Comparison of ENCODE assay signal across 8 mouse cellular contexts in genomic region chr14:24655580-24655979, GRCm38 (mm10).
DNase-seq lines count a peak whose midpoint lies in the region; ATAC-seq lines count a peak whose summit lies in the region.

No protein-coding gene starts in this region.

- H3K27ac ChIP-seq in midbrain, embryonic 10.5 days (replicated peaks), result peak overlapping the region; percentile 57
- no peak overlapping the region for H3K27ac ChIP-seq in midbrain, embryonic 11.5 days (ENCODE audit: low read depth, low read length)
- 0 out of 2 replicates have a peak overlapping the region, but pooled peaks have one; percentile 21 for H3K27ac ChIP-seq in hindbrain, embryonic 15.5 days (replicated peaks)
- no peak overlapping the region for H3K27ac ChIP-seq in intestine, embryonic 16.5 days (ENCODE audit: low read length)

- H3K9me3 ChIP-seq in midbrain, embryonic 10.5 days (replicated peaks), result no peaks in the 10 kb centered on the region
- H3K9me3 ChIP-seq in midbrain, embryonic 11.5 days (ENCODE audit: control insufficient read depth, low read length), result no peaks in the 10 kb centered on the region
- no peaks in the 10 kb centered on the region for H3K9me3 ChIP-seq in hindbrain, embryonic 15.5 days
- no peaks in the 10 kb centered on the region for H3K9me3 ChIP-seq in intestine, embryonic 16.5 days (ENCODE audit: control insufficient read depth, low read length)

- H3K9ac ChIP-seq in midbrain, embryonic 11.5 days (ENCODE audit: low read length), result no peak overlapping the region
- no peak overlapping the region for H3K9ac ChIP-seq in hindbrain, embryonic 15.5 days
- H3K9ac ChIP-seq in intestine, embryonic 16.5 days (ENCODE audit: low read depth, low read length), result no peak overlapping the region

- ATAC-seq in midbrain, embryonic 11.5 days (ENCODE audit: low FRiP score), result no peak
- ATAC-seq in hindbrain, embryonic 15.5 days (ENCODE audit: low FRiP score, low read depth), result peak; percentile 28; the same call in 1 of the 2 replicates
- no peak for ATAC-seq in intestine, embryonic 16.5 days
- no peak for ATAC-seq in erythroid progenitor cell, adult 5-6 weeks (replicated peaks; ENCODE audit: low FRiP score, poor library complexity, severe bottlenecking)

- 70% methylated on average over 9 of the region's 9 CpGs for WGBS in midbrain, embryonic 10.5 days
- WGBS in midbrain, embryonic 11.5 days, result 71% methylated on average over 9 of the region's 9 CpGs
- 50% methylated on average over 9 of the region's 9 CpGs for WGBS in hindbrain, embryonic 15.5 days
- 52% methylated on average over 9 of the region's 9 CpGs for WGBS in intestine, embryonic 16.5 days

- H3K4me1 ChIP-seq in midbrain, embryonic 10.5 days, result peaks cover 11% of the 10 kb centered on the region
- H3K4me1 ChIP-seq in midbrain, embryonic 11.5 days (ENCODE audit: control insufficient read depth, insufficient read depth, low read length), result peaks cover 2% of the 10 kb centered on the region; the same call in 1 of the 2 replicates
- peaks cover 21% of the 10 kb centered on the region for H3K4me1 ChIP-seq in hindbrain, embryonic 15.5 days (replicated peaks)
- H3K4me1 ChIP-seq in intestine, embryonic 16.5 days (ENCODE audit: control insufficient read depth, insufficient read depth, low read length), result no peaks in the 10 kb centered on the region; the same call in 1 of the 2 replicates

- peak; percentile 15 for DNase-seq in embryo, embryonic 11 days
- no peak for DNase-seq in embryo, embryonic 10 days (ENCODE audit: low spot score)
- DNase-seq in midbrain, embryonic 10.5 days (ENCODE audit: low spot score), result no peak
- no peak for DNase-seq in midbrain, embryonic 11.5 days (ENCODE audit: low spot score, missing footprints)
- peak; percentile 19 for DNase-seq in skeletal muscle tissue, adult 2 months (ENCODE audit: low read depth, low spot score)

- no peaks in the 10 kb centered on the region for H3K36me3 ChIP-seq in midbrain, embryonic 10.5 days
- no peaks in the 10 kb centered on the region for H3K36me3 ChIP-seq in midbrain, embryonic 11.5 days (ENCODE audit: control insufficient read depth, insufficient read depth, low read length)
- no peaks in the 10 kb centered on the region for H3K36me3 ChIP-seq in hindbrain, embryonic 15.5 days
- H3K36me3 ChIP-seq in intestine, embryonic 16.5 days (ENCODE audit: control insufficient read depth, insufficient read depth, low read length), result no peaks in the 10 kb centered on the region

- no peaks in the 10 kb centered on the region; the same call in 1 of the 2 replicates for H3K27me3 ChIP-seq in midbrain, embryonic 10.5 days (ENCODE audit: low read depth, poor library complexity, severe bottlenecking)
- H3K27me3 ChIP-seq in midbrain, embryonic 11.5 days (ENCODE audit: control insufficient read depth, insufficient read depth, low read length), result no peaks in the 10 kb centered on the region
- no peaks in the 10 kb centered on the region for H3K27me3 ChIP-seq in hindbrain, embryonic 15.5 days
- H3K27me3 ChIP-seq in intestine, embryonic 16.5 days (replicated peaks; ENCODE audit: control insufficient read depth, insufficient read depth, low read length), result no peaks in the 10 kb centered on the region

- no peak overlapping the region for H3K4me3 ChIP-seq in midbrain, embryonic 10.5 days
- no peak overlapping the region for H3K4me3 ChIP-seq in midbrain, embryonic 11.5 days (ENCODE audit: low read depth, low read length)
- no peak overlapping the region for H3K4me3 ChIP-seq in hindbrain, embryonic 15.5 days
- no peak overlapping the region for H3K4me3 ChIP-seq in intestine, embryonic 16.5 days (ENCODE audit: low read length)

- no peak overlapping the region for H3K4me2 ChIP-seq in midbrain, embryonic 11.5 days
- H3K4me2 ChIP-seq in hindbrain, embryonic 15.5 days, result no peak overlapping the region
- no peak overlapping the region for H3K4me2 ChIP-seq in intestine, embryonic 16.5 days (ENCODE audit: low read depth, low read length)

Comparison
In these comparisons a context has a peak if more than half of its experiments do, and no peak if none do; other contexts are left out.
1. DNase-seq: peak in embryo, embryonic 11 days (single experiment) and skeletal muscle tissue, adult 2 months (single experiment); none in embryo, embryonic 10 days (single experiment), midbrain, embryonic 10.5 days (single experiment) and midbrain, embryonic 11.5 days (single experiment).
2. H3K27ac ChIP-seq: peak in midbrain, embryonic 10.5 days (single experiment) and hindbrain, embryonic 15.5 days (single experiment); none in midbrain, embryonic 11.5 days (single experiment) and intestine, embryonic 16.5 days (single experiment).